Mouse (Mus musculus) limb, embryonic 14.5 days (tissue): ENCODE measurements at regions not wholly inside any gene's neighbourhood (a gene's known extent, or its start where the extent isn't known, plus 50 kb on each side); places are given as distances from the start of the nearest gene placed in this dataset.

Experiments used
- ATAC-seq: fragments of 200-750 bp; cut with Nextera tagmentation; 2 replicates; pipeline ENCODE4 v1.8.0; 2017; ENCODE audit warnings: low read depth, moderate number of reproducible peaks, moderate TSS enrichment; ENCODE audit not compliant: low FRiP score
- DNase-seq: peaks from one replicate; pipeline ENCODE4 v3.0.0-alpha.2; 2015; ENCODE audit warnings: low spot score
- H3K27ac ChIP-seq: fragments of 300-500 bp; sonication (generic); replicated peaks from 2 replicates; pipeline ENCODE4 v1.5.1; 2014; ENCODE audit warnings: low read depth, mild to moderate bottlenecking, low read length, moderate library complexity, mixed read lengths
- H3K27me3 ChIP-seq: fragments of 300-500 bp; sonication (generic); 2 replicates; pipeline ENCODE4 v1.6.1; 2014; ENCODE audit warnings: low read length, mixed read lengths; ENCODE audit not compliant: control insufficient read depth, insufficient read depth
- H3K36me3 ChIP-seq: fragments of 300-500 bp; sonication (generic); 2 replicates; pipeline ENCODE4 v1.6.1; 2014; ENCODE audit warnings: mild to moderate bottlenecking, low read length, moderate library complexity, mixed read lengths; ENCODE audit not compliant: control insufficient read depth, insufficient read depth
- H3K4me1 ChIP-seq: fragments of 300-500 bp; sonication (generic); 2 replicates; pipeline ENCODE4 v1.6.1; 2014; ENCODE audit warnings: antibody characterized with exemption, low read length, mixed read lengths; ENCODE audit not compliant: control insufficient read depth, insufficient read depth
- H3K4me2 ChIP-seq: fragments of 300-500 bp; sonication (generic); replicated peaks from 2 replicates; pipeline ENCODE4 v1.6.1; 2014; ENCODE audit warnings: low read depth, mild to moderate bottlenecking, low read length, moderate library complexity; ENCODE audit not compliant: severe bottlenecking
- H3K4me3 ChIP-seq: fragments of 300-500 bp; sonication (generic); replicated peaks from 2 replicates; pipeline ENCODE4 v1.5.1; 2014; ENCODE audit warnings: low read length
- H3K9ac ChIP-seq: fragments of 300-500 bp; sonication (generic); 2 replicates; pipeline ENCODE4 v1.6.1; 2014; ENCODE audit warnings: mild to moderate bottlenecking, low read depth, low read length, moderate library complexity; ENCODE audit not compliant: severe bottlenecking
- H3K9me3 ChIP-seq: fragments of 300-500 bp; sonication (generic); 2 replicates; pipeline ENCODE4 v1.6.1; 2016; ENCODE audit warnings: low read length; ENCODE audit not compliant: control insufficient read depth
- POLR2A ChIP-seq: fragments of 200-500 bp; IDR thresholded peaks from 2 replicates; pipeline ENCODE4 v1.8.0; 2012; ENCODE audit warnings: inconsistent platforms, mild to moderate bottlenecking, moderate library complexity, borderline replicate concordance; ENCODE audit not compliant: insufficient read depth, insufficient read length; ENCODE audit errors: extremely low read depth
- WGBS: fragments of 180-500 bp; shearing (Covaris S2); extraction: QIAGEN DNeasy Blood & Tissue Kit; methylation state at CpG from one replicate; pipeline ENCODE4 v1.1.7; 2014; 5-methylcytosine and 5-hydroxymethylcytosine counted together

- no peak overlapping the region for H3K9ac ChIP-seq
- TF ChIP-seq POLR2A, result no peak
- no peaks in the 10 kb centered on the region for H3K27me3 ChIP-seq
- H3K4me2 ChIP-seq, result no peak overlapping the region
- no peak overlapping the region for H3K4me3 ChIP-seq
- no peaks in the 10 kb centered on the region for H3K4me1 ChIP-seq
- no peaks in the 10 kb centered on the region for H3K9me3 ChIP-seq
- no peak overlapping the region for H3K27ac ChIP-seq
- H3K36me3 ChIP-seq, result no peaks in the 10 kb centered on the region
- no peak for DNase-seq
- 83% methylated on average over 3 of the region's 3 CpGs for WGBS
- no peak for ATAC-seq
These were observed 276.1 kb upstream of the Gm21798 start for GRCm38 (mm10) chr15:64541395-64541794.

- H3K27ac ChIP-seq, result no peak overlapping the region
- WGBS, result 86% methylated on average over 8 of the region's 8 CpGs
- no peak overlapping the region for H3K4me3 ChIP-seq
- H3K4me2 ChIP-seq, result no peak overlapping the region
- H3K4me1 ChIP-seq, result no peaks in the 10 kb centered on the region
- no peak for DNase-seq
- TF ChIP-seq POLR2A, result no peak
- no peak for ATAC-seq
- no peaks in the 10 kb centered on the region for H3K36me3 ChIP-seq
- H3K9me3 ChIP-seq, result no peaks in the 10 kb centered on the region
- H3K27me3 ChIP-seq, result no peaks in the 10 kb centered on the region
- H3K9ac ChIP-seq, result no peak overlapping the region
These were observed 275.1 kb upstream of the Gm21798 start for GRCm38 (mm10) chr15:64542250-64542901.

GRCm38 (mm10) chr15:64542908-64543307 lies 274.6 kb upstream of the Gm21798 start:
- H3K4me1 ChIP-seq, result no peaks in the 10 kb centered on the region
- no peaks in the 10 kb centered on the region for H3K9me3 ChIP-seq
- DNase-seq (no peak), ATAC-seq (no peak)
- H3K4me2 ChIP-seq, result no peak overlapping the region
- WGBS, result 79% methylated on average over 1 of the region's 1 CpGs
- no peak overlapping the region for H3K9ac ChIP-seq
- H3K27me3 ChIP-seq, result no peaks in the 10 kb centered on the region
- H3K4me3 ChIP-seq, result no peak overlapping the region
- no peak for TF ChIP-seq POLR2A
- H3K27ac ChIP-seq, result no peak overlapping the region
- no peaks in the 10 kb centered on the region for H3K36me3 ChIP-seq

GRCm38 (mm10) chr15:64546035-64546434 lies 271.5 kb upstream of the Gm21798 start:
- no peak for TF ChIP-seq POLR2A
- Histone ChIP-seq H3K4me3 (no peak overlapping the region), H3K4me2 (no peak overlapping the region), H3K27me3 (no peaks in the 10 kb centered on the region), H3K36me3 (no peaks in the 10 kb centered on the region), H3K27ac (no peak overlapping the region), H3K4me1 (no peaks in the 10 kb centered on the region), H3K9me3 (no peaks in the 10 kb centered on the region), H3K9ac (no peak overlapping the region)
- DNase-seq, result no peak
- ATAC-seq, result no peak

- Histone ChIP-seq H3K4me1 (no peaks in the 10 kb centered on the region), H3K4me2 (no peak overlapping the region), H3K9ac (no peak overlapping the region), H3K27me3 (no peaks in the 10 kb centered on the region), H3K36me3 (no peaks in the 10 kb centered on the region), H3K27ac (no peak overlapping the region), H3K9me3 (no peaks in the 10 kb centered on the region), H3K4me3 (no peak overlapping the region)
- no peak for TF ChIP-seq POLR2A
- WGBS, result 91% methylated on average over 2 of the region's 2 CpGs
- ATAC-seq, result no peak
- DNase-seq, result no peak
These were observed 260.0 kb upstream of the Gm21798 start for GRCm38 (mm10) chr15:64557540-64557939.

GRCm38 (mm10) chr15:64558220-64558619 lies 259.3 kb upstream of the Gm21798 start:
- Histone ChIP-seq H3K4me2 (no peak overlapping the region), H3K27ac (no peak overlapping the region), H3K36me3 (no peaks in the 10 kb centered on the region), H3K4me3 (no peak overlapping the region), H3K27me3 (no peaks in the 10 kb centered on the region), H3K9ac (no peak overlapping the region), H3K4me1 (no peaks in the 10 kb centered on the region), H3K9me3 (no peaks in the 10 kb centered on the region)
- ATAC-seq (no peak), DNase-seq (no peak)
- TF ChIP-seq POLR2A, result no peak
- 70% methylated on average over 1 of the region's 1 CpGs for WGBS
